Mouse (Mus musculus): ENCODE measurements around the gene Atxn10.
A peak's percentile ranks its signal among the peaks of the same experiment; 100 is the strongest.

Atxn10 gene

GRCm38 (mm10) chr15:85335671-85336300, at the start of gene Atxn10:
Atxn10 (plus strand) TSS chr15:85336245.
- peak; percentile 90 for DNase-seq (ENCODE audit: low read depth, low spot score)

GRCm38 (mm10) chr15:85294632-85295031, 41.4 kb upstream of the Atxn10 start:
- peak; percentile 70 for DNase-seq (ENCODE audit: low read depth, low spot score)

- no peak for DNase-seq (ENCODE audit: low read depth, low spot score)
These were observed 40.5 kb upstream of the Atxn10 start for GRCm38 (mm10) chr15:85295544-85295943.

GRCm38 (mm10) chr15:85295977-85296376, 40.1 kb upstream of the Atxn10 start:
- no peak for DNase-seq (ENCODE audit: low read depth, low spot score)

GRCm38 (mm10) chr15:85296538-85296937, 39.5 kb upstream of the Atxn10 start:
- DNase-seq (ENCODE audit: low read depth, low spot score) = no peak

- DNase-seq (ENCODE audit: low read depth, low spot score) = peak; percentile 32
These were observed 37.8 kb upstream of the Atxn10 start for GRCm38 (mm10) chr15:85298167-85298781.

- DNase-seq (ENCODE audit: low read depth, low spot score) = no peak
These were observed 37.1 kb upstream of the Atxn10 start for GRCm38 (mm10) chr15:85298946-85299345.

- peak; percentile 62 for DNase-seq (ENCODE audit: low read depth, low spot score)
These were observed 32.8 kb upstream of the Atxn10 start for GRCm38 (mm10) chr15:85303241-85303640.

- DNase-seq (ENCODE audit: low read depth, low spot score) = peak; percentile 68
These were observed 32.1 kb upstream of the Atxn10 start for GRCm38 (mm10) chr15:85303976-85304375.

GRCm38 (mm10) chr15:85307061-85307660, 28.9 kb upstream of the Atxn10 start:
- no peak for DNase-seq (ENCODE audit: low read depth, low spot score)

GRCm38 (mm10) chr15:85311058-85311657, 24.9 kb upstream of the Atxn10 start:
- DNase-seq (ENCODE audit: low read depth, low spot score) = no peak

- DNase-seq (ENCODE audit: low read depth, low spot score) = peak; percentile 87
These were observed 20.5 kb upstream of the Atxn10 start for GRCm38 (mm10) chr15:85315378-85316025.

GRCm38 (mm10) chr15:85316342-85317140, 19.5 kb upstream of the Atxn10 start:
- no peak for DNase-seq (ENCODE audit: low read depth, low spot score)

GRCm38 (mm10) chr15:85319924-85320668, 15.9 kb upstream of the Atxn10 start:
- DNase-seq (ENCODE audit: low read depth, low spot score) = no peak

- DNase-seq (ENCODE audit: low read depth, low spot score) = no peak
These were observed 12.8 kb upstream of the Atxn10 start for GRCm38 (mm10) chr15:85323214-85323613.

- DNase-seq (ENCODE audit: low read depth, low spot score) = no peak
These were observed 11.6 kb upstream of the Atxn10 start for GRCm38 (mm10) chr15:85324426-85324825.

- no peak for DNase-seq (ENCODE audit: low read depth, low spot score)
These were observed 8.2 kb upstream of the Atxn10 start for GRCm38 (mm10) chr15:85327808-85328207.

- DNase-seq (ENCODE audit: low read depth, low spot score) = peak; percentile 78
These were observed 7.6 kb upstream of the Atxn10 start for GRCm38 (mm10) chr15:85328455-85328854.

GRCm38 (mm10) chr15:85329096-85329495, 6.9 kb upstream of the Atxn10 start:
- DNase-seq (ENCODE audit: low read depth, low spot score) = no peak

- DNase-seq (ENCODE audit: low read depth, low spot score) = no peak
These were observed 6.0 kb upstream of the Atxn10 start for GRCm38 (mm10) chr15:85330024-85330423.

- DNase-seq (ENCODE audit: low read depth, low spot score) = peak; percentile 76
These were observed 2.5 kb upstream of the Atxn10 start for GRCm38 (mm10) chr15:85333511-85333910.
